Mouse (Mus musculus) bone marrow macrophage, adult 2 months (primary cell): ENCODE data around the gene P3h2.

Experiments
- CTCF ChIP-seq: IDR thresholded peaks from 2 replicates; pipeline ENCODE4 v1.5.1; 2012; ENCODE audit warnings: low read depth, mild to moderate bottlenecking, low read length, moderate library complexity
- POLR2A ChIP-seq: IDR thresholded peaks from 2 replicates; pipeline ENCODE4 v1.6.1; 2012; ENCODE audit warnings: mild to moderate bottlenecking, low read depth, low read length, borderline replicate concordance

- TF ChIP-seq POLR2A: no peak
- no peak for TF ChIP-seq CTCF
Measured at GRCm38 (mm10) chr16:26035525-26035924, 70.1 kb downstream of the P3h2 start.
